In the genomic region with DNA sequence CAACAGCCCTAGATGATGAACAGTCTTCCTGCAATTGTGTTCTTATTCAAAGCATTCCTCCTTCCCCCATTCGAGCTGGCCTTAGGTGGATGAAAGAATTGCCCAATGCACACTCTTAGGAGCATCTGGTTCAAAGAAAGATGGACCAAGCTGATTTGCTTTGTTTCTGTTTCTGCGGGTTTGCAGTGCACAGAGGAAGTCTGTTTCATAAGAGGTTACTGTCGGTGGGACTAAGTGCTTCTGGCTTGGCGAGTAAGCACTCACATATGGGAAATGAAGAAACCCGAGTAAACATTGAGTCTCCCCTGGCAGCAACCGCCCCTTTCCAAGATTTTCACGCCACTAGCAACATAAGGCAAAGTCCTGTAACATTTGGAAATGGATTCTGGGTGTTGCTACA, we compare ENCODE assay signal across 13 mouse cellular contexts.
DNase-seq lines count a peak whose midpoint lies in the region; ATAC-seq and TF ChIP-seq lines count a peak whose summit lies in the region.
"Had no signal": no experiment of that assay in that cellular context is flagged by ENCODE, and none has a peak within 500 bp of the region (broad histone marks: within the 10 kb centered on the region; RNA-seq: fewer than 3 reads in every experiment).

No protein-coding gene starts in this region.

- no peaks in the 10 kb centered on the region for H3K9me3 ChIP-seq in heart, embryonic 15.5 days (replicated peaks)
- H3K9me3 ChIP-seq in stomach, embryonic 15.5 days, result no peaks in the 10 kb centered on the region
- no peaks in the 10 kb centered on the region for H3K9me3 ChIP-seq in stomach, postnatal 0 days (ENCODE audit: control insufficient read depth, low read length)
- no peaks in the 10 kb centered on the region for H3K9me3 ChIP-seq in liver, postnatal 0 days (ENCODE audit: low read length)
- no peaks in the 10 kb centered on the region for H3K9me3 ChIP-seq in forebrain, embryonic 11.5 days (ENCODE audit: control insufficient read depth, low read length)
- H3K9me3 ChIP-seq: kidney, embryonic 15.5 days; limb, embryonic 15.5 days had no signal

- peaks cover 3% of the 10 kb centered on the region for H3K4me1 ChIP-seq in heart, embryonic 15.5 days (replicated peaks)
- no peaks in the 10 kb centered on the region for H3K4me1 ChIP-seq in stomach, embryonic 15.5 days
- no peaks in the 10 kb centered on the region for H3K4me1 ChIP-seq in stomach, postnatal 0 days (replicated peaks; ENCODE audit: control insufficient read depth, insufficient read depth)
- peaks cover 19% of the 10 kb centered on the region; the same call in 1 of the 2 replicates for H3K4me1 ChIP-seq in liver, postnatal 0 days (ENCODE audit: insufficient read depth)
- H3K4me1 ChIP-seq in forebrain, embryonic 11.5 days (replicated peaks; ENCODE audit: control insufficient read depth, insufficient read depth, low read length), result no peaks in the 10 kb centered on the region
- H3K4me1 ChIP-seq: kidney, embryonic 15.5 days; limb, embryonic 15.5 days had no signal

- no peak for ATAC-seq in heart, embryonic 15.5 days (replicated peaks; ENCODE audit: insufficient number of reproducible peaks, insufficient read depth, low FRiP score, low read depth)
- ATAC-seq in stomach, embryonic 15.5 days (ENCODE audit: insufficient read depth, low FRiP score, low read depth), result 0 out of 2 replicates have a peak, but pooled peaks have one; percentile 43
- ATAC-seq in stomach, postnatal 0 days (ENCODE audit: low FRiP score, low TSS enrichment), result no peak
- ATAC-seq in liver, postnatal 0 days, result peak; percentile 81
- 0 out of 2 replicates have a peak, but pooled peaks have one; percentile 23 for ATAC-seq in neutrophil, adult 5-6 weeks (ENCODE audit: extremely low read depth, insufficient number of reproducible peaks, low FRiP score, poor library complexity, severe bottlenecking)
- ATAC-seq in forebrain, embryonic 11.5 days (replicated peaks; ENCODE audit: low FRiP score), result no peak
- ATAC-seq: forebrain, embryonic 16.5 days had no signal

- TF ChIP-seq CTCF in stomach, postnatal 0 days (IDR thresholded peaks at IDR 0.05; ENCODE audit: low read depth), result no peak
- TF ChIP-seq CTCF in liver, postnatal 0 days (IDR thresholded peaks at IDR 0.05; ENCODE audit: low read depth), result no peak

- H3K4me3 ChIP-seq in heart, embryonic 15.5 days, result no peak overlapping the region
- H3K4me3 ChIP-seq in stomach, embryonic 15.5 days (replicated peaks), result no peak overlapping the region
- H3K4me3 ChIP-seq in stomach, postnatal 0 days (ENCODE audit: low read depth, low read length), result no peak overlapping the region
- no peak overlapping the region for H3K4me3 ChIP-seq in liver, postnatal 0 days (ENCODE audit: low read depth, low read length)
- H3K4me3 ChIP-seq in forebrain, embryonic 11.5 days (ENCODE audit: low read depth, low read length), result no peak overlapping the region
- H3K4me3 ChIP-seq: kidney, embryonic 15.5 days; left cerebral cortex, adult 2 months; limb, embryonic 15.5 days had no signal

- peak overlapping the region; percentile 34 for H3K27ac ChIP-seq in heart, embryonic 15.5 days
- no peak overlapping the region for H3K27ac ChIP-seq in stomach, embryonic 15.5 days
- H3K27ac ChIP-seq in stomach, postnatal 0 days (replicated peaks), result no peak overlapping the region
- 0 out of 2 replicates have a peak overlapping the region, but pooled peaks have one; percentile 30 for H3K27ac ChIP-seq in liver, postnatal 0 days (ENCODE audit: low read depth)
- H3K27ac ChIP-seq in forebrain, embryonic 11.5 days (ENCODE audit: low read depth, low read length), result no peak overlapping the region
- H3K27ac ChIP-seq: kidney, embryonic 15.5 days; left cerebral cortex, adult 2 months; limb, embryonic 15.5 days had no signal

- H3K27me3 ChIP-seq in heart, embryonic 15.5 days, result no peaks in the 10 kb centered on the region
- no peaks in the 10 kb centered on the region for H3K27me3 ChIP-seq in stomach, embryonic 15.5 days (replicated peaks)
- H3K27me3 ChIP-seq in stomach, postnatal 0 days (ENCODE audit: control insufficient read depth, insufficient read depth, low read length), result no peaks in the 10 kb centered on the region
- no peaks in the 10 kb centered on the region for H3K27me3 ChIP-seq in liver, postnatal 0 days (ENCODE audit: insufficient read depth, low read length)
- H3K27me3 ChIP-seq in forebrain, embryonic 11.5 days (ENCODE audit: control insufficient read depth, insufficient read depth, low read length), result no peaks in the 10 kb centered on the region
- H3K27me3 ChIP-seq: kidney, embryonic 15.5 days; limb, embryonic 15.5 days had no signal

- no peak for DNase-seq in heart, postnatal 4 days
- DNase-seq in stomach, postnatal 0 days (ENCODE audit: low spot score), result no peak
- DNase-seq in liver, postnatal 0 days, result peak; percentile 38
- no peak for DNase-seq in forebrain, embryonic 11.5 days (ENCODE audit: low spot score)
- no peak for DNase-seq in frontal cortex, postnatal 14 days (ENCODE audit: low spot score in 2 of 2)
- DNase-seq: thymus, adult 2 months had no signal

- no peak overlapping the region for H3K4me2 ChIP-seq in heart, embryonic 15.5 days
- H3K4me2 ChIP-seq in stomach, embryonic 15.5 days, result no peak overlapping the region
- no peak overlapping the region for H3K4me2 ChIP-seq in stomach, postnatal 0 days (replicated peaks; ENCODE audit: low read depth)
- H3K4me2 ChIP-seq in liver, postnatal 0 days (ENCODE audit: low read depth, low read length), result peak overlapping the region; percentile 44
- no peak overlapping the region for H3K4me2 ChIP-seq in forebrain, embryonic 11.5 days (ENCODE audit: low read depth, low read length, severe bottlenecking)
- H3K4me2 ChIP-seq: kidney, embryonic 15.5 days; limb, embryonic 15.5 days had no signal

- 43% methylated on average over 7 of the region's 7 CpGs for WGBS in heart, embryonic 15.5 days
- 29% methylated on average over 7 of the region's 7 CpGs for WGBS in stomach, embryonic 15.5 days
- 24% methylated on average over 7 of the region's 7 CpGs for WGBS in stomach, postnatal 0 days
- 10% methylated on average over 7 of the region's 7 CpGs for whole genome bisulfite sequencing in liver, postnatal 0 days (ENCODE audit: insufficient replicate concordance)
- 82% methylated on average over 7 of the region's 7 CpGs for WGBS in forebrain, embryonic 11.5 days

- no peaks in the 10 kb centered on the region for H3K36me3 ChIP-seq in heart, embryonic 15.5 days
- H3K36me3 ChIP-seq in stomach, embryonic 15.5 days, result no peaks in the 10 kb centered on the region
- no peaks in the 10 kb centered on the region for H3K36me3 ChIP-seq in stomach, postnatal 0 days (ENCODE audit: control insufficient read depth, insufficient read depth, low read length)
- H3K36me3 ChIP-seq in liver, postnatal 0 days (replicated peaks; ENCODE audit: insufficient read depth, low read length), result no peaks in the 10 kb centered on the region
- H3K36me3 ChIP-seq in forebrain, embryonic 11.5 days (ENCODE audit: control insufficient read depth, insufficient read depth, low read length), result no peaks in the 10 kb centered on the region
- H3K36me3 ChIP-seq: kidney, embryonic 15.5 days; limb, embryonic 15.5 days had no signal

- no peak for TF ChIP-seq EP300 in stomach, postnatal 0 days (optimal IDR thresholded peaks at IDR 0.05)
- peak; percentile 60 for TF ChIP-seq EP300 in liver, postnatal 0 days (IDR thresholded peaks at IDR 0.05; ENCODE audit: low read depth)

- no peak overlapping the region for H3K9ac ChIP-seq in heart, embryonic 15.5 days
- no peak overlapping the region for H3K9ac ChIP-seq in stomach, embryonic 15.5 days
- no peak overlapping the region for H3K9ac ChIP-seq in stomach, postnatal 0 days (ENCODE audit: low read length)
- no peak overlapping the region for H3K9ac ChIP-seq in liver, postnatal 0 days (replicated peaks)
- H3K9ac ChIP-seq in forebrain, embryonic 11.5 days (ENCODE audit: low read length), result no peak overlapping the region
- H3K9ac ChIP-seq: kidney, embryonic 15.5 days; limb, embryonic 15.5 days had no signal

Comparison
In these comparisons a context has a peak if more than half of its experiments do, and no peak if none do; other contexts are left out.
1. ATAC-seq: peak in stomach, embryonic 15.5 days (single experiment), liver, postnatal 0 days (single experiment) and neutrophil, adult 5-6 weeks (single experiment); none in heart, embryonic 15.5 days (single experiment), stomach, postnatal 0 days (single experiment) and forebrain, embryonic 11.5 days (single experiment).
2. H3K27ac ChIP-seq: peak in heart, embryonic 15.5 days (single experiment) and liver, postnatal 0 days (single experiment); none in stomach, embryonic 15.5 days (single experiment), stomach, postnatal 0 days (single experiment) and forebrain, embryonic 11.5 days (single experiment).